Mouse (Mus musculus) cortical plate, adult 2 months (tissue): Measurements from ENCODE around the gene Nudt5.

Experiments used
- CTCF ChIP-seq: fragments of 200-500 bp; IDR thresholded peaks from 2 replicates; pipeline ENCODE4 v1.5.1; 2011; ENCODE audit warnings: mild to moderate bottlenecking, control low read depth, low read length; ENCODE audit not compliant: insufficient read depth; ENCODE audit errors: extremely low read depth
- POLR2A ChIP-seq: fragments of 200-500 bp; IDR thresholded peaks from 2 replicates; pipeline ENCODE4 v1.6.1; 2011; ENCODE audit warnings: mild to moderate bottlenecking, low read length, control low read depth; ENCODE audit not compliant: insufficient read depth; ENCODE audit errors: extremely low read depth

DNA sequence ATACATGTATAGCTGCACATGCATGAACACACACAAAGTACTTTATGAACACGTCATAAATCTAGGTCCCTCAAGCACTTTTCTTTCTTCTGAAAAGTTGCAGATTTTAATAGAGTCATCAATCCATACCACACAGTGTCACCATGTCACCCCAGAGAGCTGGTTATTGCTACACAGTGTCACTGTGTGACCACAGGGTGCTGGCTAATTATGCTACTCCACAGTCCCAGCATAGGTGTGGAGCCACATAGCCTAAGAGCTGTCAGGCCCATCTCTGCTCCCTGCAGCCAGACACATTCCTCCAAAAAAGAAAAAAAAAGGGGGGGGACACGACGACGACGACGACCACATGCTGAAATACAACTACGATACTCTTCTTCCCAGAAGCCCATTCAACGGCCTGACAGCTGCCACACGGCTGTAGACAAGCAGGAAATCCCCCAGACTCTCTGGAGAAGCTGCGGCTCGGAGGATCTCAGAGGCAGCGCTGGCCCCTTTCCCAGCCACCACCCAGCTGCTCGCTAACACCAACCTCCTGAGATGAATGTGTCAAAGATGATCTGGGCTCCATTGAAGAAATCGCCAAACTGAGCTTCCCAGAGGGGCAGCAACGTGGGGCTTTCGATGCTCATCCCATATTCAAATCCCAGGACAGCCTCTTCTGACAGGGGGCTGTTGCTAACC lies 66.6 kb downstream of the Nudt5 start:
- no peak for TF ChIP-seq POLR2A
- no peak for TF ChIP-seq CTCF
